Mouse (Mus musculus) ovary, postnatal 10 days (tissue): ENCODE results near the gene Mst1.

ENCODE experiments used
- DNase-seq: peaks from one replicate; pipeline ENCODE4 v3.0.0; 2022; ENCODE audit warnings: low spot score

Mst1 gene

DNA sequence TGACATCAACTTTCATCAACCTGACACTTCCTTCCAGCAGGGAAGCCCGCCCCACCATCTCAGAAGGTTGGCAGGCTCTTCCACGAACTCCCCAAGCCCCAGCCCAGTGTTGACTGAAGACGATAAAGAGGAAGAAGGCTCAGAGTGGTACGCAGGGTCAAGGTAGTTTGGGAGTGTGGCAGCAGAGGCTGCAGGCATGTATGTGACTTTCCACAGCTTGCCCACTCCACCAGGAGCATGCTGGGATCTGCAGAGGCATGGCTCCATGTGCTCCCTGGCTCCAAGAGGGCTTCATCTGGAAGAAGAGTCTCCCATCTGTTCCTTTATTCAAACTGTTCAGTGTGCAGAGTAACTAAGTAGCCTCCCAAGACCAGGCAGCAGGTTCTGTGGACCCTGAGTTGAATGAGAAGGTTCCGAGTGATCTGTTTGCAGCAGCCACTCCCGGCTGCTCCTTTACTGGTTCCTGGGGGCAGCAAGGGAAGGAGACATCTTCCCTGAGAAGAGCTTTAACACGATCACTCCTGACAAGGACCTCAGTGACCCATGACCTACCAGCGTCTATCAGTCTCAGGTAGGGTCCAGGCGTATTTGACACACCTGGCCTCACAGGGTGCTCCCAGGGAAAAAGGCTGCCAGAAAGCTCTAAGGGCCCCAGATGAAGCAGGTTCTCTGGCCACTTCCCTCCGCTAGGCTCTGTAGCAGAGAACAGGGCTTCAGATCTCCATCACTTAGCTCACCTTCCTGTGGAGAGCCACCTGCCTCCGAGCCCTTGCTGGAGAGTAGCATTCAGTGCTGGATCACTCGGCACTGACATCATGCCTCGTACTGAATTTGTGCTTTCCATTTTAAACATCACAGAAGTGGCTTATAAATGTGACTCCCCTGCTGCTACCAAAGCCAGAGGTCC is 49.1 kb downstream of the Mst1 start:
- DNase-seq, result no peak

DNA sequence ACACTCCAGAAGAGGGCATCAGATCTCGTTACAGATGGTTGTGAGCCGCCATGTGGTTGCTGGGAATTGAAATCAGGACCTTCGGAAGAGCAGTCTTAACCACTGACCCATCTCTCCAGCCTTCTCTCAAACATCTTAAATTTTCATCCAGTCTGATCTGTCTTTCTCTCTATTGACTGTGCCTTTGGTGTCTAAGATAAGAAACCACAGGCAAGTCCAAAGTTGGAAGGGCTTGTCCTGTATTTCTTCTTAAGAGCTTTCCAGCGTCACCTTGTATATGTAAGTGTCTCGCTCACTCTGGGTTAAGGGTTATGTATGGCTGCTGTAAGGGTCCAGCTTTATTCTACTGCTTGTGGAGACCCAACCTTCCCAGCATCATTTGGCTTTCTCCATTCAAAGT is 51.3 kb downstream of the Mst1 start:
- DNase-seq, result no peak

DNA sequence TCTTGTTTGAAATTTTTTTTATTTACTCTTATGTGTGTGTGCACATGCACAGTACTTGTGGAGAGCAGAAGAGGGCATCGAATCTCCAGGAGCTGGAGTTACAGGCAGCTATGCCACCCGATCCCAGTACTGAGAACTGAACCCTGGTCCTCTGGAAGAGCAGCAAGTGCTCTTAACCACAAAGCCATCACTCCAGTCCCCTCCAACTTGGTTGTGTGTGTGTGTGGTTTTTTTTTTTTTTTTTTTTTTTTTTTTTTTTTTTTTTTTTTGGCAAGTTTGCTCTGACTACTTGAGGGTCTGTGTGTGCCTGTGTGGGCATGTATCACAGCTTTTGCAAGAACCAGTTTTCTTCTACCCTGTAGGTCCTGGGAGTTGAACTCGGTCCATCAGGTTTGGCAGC is 52.1 kb downstream of the Mst1 start:
- DNase-seq, result no peak

DNA sequence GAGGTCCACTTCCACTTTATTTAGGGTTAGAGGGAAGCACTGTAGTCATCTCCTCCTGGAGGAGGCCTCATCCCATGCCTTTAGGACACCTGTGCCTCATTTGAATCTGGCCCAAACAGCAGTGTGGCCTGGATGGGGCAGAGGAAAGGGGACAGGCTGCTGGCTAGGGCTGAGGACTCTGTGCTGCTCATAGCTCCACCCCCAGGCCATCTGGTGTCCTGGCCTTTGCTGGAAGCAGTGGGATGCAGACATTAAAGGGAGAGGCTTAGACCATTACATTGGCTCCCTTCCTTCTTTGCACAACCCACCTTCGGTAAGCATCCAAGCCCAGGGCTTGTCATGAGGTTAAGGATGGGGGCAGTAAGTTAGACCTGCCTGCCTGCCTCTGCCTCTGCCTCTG is 53.2 kb downstream of the Mst1 start:
- DNase-seq, result no peak
